Mouse (Mus musculus) intestine, embryonic 16.5 days (tissue): ENCODE measurements around the gene Cep57l1. TPM values are rescaled to one million over a fixed set of nuclear protein-coding genes. Genes with fewer than 3 reads are reported as not detected.
"Not testable (repeated sequence)": the region's sequence is repeated elsewhere in the genome, so short reads cannot be mapped to it uniquely, and the experiment has no call there.

Source experiments
- ATAC-seq: fragments of 200-750 bp; cut with Nextera tagmentation; 2 replicates; pipeline ENCODE4 v1.8.0; 2017; ENCODE audit warnings: moderate TSS enrichment, moderate library complexity
- H3K27ac ChIP-seq: fragments of 300-500 bp; sonication (generic); 2 replicates; pipeline ENCODE4 v1.5.1; 2014; ENCODE audit warnings: mild to moderate bottlenecking, low read length
- H3K27me3 ChIP-seq: fragments of 300-500 bp; sonication (generic); replicated peaks from 2 replicates; pipeline ENCODE4 v1.6.1; 2014; ENCODE audit warnings: low read length, control low read depth, mixed read lengths; ENCODE audit not compliant: control insufficient read depth, insufficient read depth
- H3K36me3 ChIP-seq: fragments of 300-500 bp; sonication (generic); 2 replicates; pipeline ENCODE4 v1.6.1; 2014; ENCODE audit warnings: low read length, control low read depth; ENCODE audit not compliant: control insufficient read depth, insufficient read depth
- H3K4me1 ChIP-seq: fragments of 300-500 bp; sonication (generic); 2 replicates; pipeline ENCODE4 v1.6.1; 2014; ENCODE audit warnings: low read length, control low read depth, mixed read lengths; ENCODE audit not compliant: control insufficient read depth, insufficient read depth
- H3K4me2 ChIP-seq: fragments of 300-500 bp; sonication (generic); 2 replicates; pipeline ENCODE4 v1.6.1; 2014; ENCODE audit warnings: low read depth, low read length, control low read depth
- H3K4me3 ChIP-seq: fragments of 300-500 bp; sonication (generic); 2 replicates; pipeline ENCODE4 v1.5.1; 2014; ENCODE audit warnings: mild to moderate bottlenecking, low read length
- H3K9ac ChIP-seq: fragments of 300-500 bp; sonication (generic); 2 replicates; pipeline ENCODE4 v1.6.1; 2014; ENCODE audit warnings: low read depth, low read length
- H3K9me3 ChIP-seq: fragments of 300-500 bp; sonication (generic); 2 replicates; pipeline ENCODE4 v1.6.1; 2016; ENCODE audit warnings: low read length, control low read depth; ENCODE audit not compliant: control insufficient read depth
- WGBS: fragments of 180-500 bp; shearing (Covaris S2); extraction: QIAGEN DNeasy Blood & Tissue Kit; methylation state at CpG from one replicate; pipeline ENCODE4 v1.1.7; 2014; 5-methylcytosine and 5-hydroxymethylcytosine counted together
- polyA plus RNA-seq: library from polyadenylated mRNA; unstranded; fragments of >200 nt; fragmentation: Nextera tagmentation; extraction: Ambion mirVana; gene quantifications from 2 replicates; pipeline ENCODE4 v1.2.1, GENCODE M21; 2015

The Cep57l1 gene
- polyA plus RNA-seq, 1 experiment from 2014 or later = 18.6 TPM

DNA sequence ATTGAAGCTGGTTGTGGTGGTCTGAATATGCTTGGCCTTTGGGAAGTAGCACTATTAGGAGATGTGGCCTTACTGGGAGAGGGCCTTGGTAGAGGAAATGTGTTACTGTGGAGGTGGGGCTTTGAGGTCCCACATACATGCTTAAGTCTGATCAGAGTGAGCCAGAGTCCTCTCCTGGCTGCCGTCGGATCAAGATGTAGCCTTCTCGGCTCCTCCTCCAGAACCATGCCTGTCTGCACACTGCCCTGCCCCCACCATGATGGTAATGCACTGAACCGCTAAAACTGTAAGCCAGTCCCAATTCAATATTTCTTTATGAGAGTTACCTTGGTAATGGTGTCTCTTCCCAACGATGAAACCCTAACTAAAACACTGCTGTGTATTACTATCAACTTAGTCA lies 19.5 kb upstream of the Cep57l1 start:
- Histone ChIP-seq H3K9me3 (no peaks in the 10 kb centered on the region), H3K9ac (no peak overlapping the region), H3K4me3 (no peak overlapping the region), H3K36me3 (no peaks in the 10 kb centered on the region), H3K27ac (no peak overlapping the region), H3K27me3 (no peaks in the 10 kb centered on the region), H3K4me2 (no peak overlapping the region), H3K4me1 (peaks cover 5% of the 10 kb centered on the region; the same call in 1 of the 2 replicates)
- 85% methylated on average over 5 of the region's 5 CpGs for WGBS
- ATAC-seq = no peak

DNA sequence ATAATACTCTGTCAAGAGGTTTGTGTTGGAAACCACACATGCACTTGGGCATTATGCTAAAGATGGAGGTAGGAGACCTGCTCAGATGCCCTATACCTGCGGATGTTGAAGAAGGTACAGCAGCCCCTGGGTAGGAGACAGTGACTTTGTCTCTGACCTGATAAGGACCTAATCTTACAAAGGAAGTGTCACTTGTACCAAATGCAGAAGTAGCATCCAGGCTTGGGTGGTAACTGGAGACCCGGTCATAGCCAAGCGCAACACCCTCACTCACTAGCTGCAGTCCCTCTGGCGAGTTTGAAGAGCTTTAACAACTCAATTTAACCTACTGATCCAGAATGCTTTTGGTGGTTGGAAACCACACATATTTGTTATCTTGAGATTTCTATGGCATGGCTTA lies 18.1 kb upstream of the Cep57l1 start:
- Histone ChIP-seq H3K4me3 (no peak overlapping the region), H3K9me3 (no peaks in the 10 kb centered on the region), H3K9ac (no peak overlapping the region), H3K27ac (no peak overlapping the region), H3K36me3 (no peaks in the 10 kb centered on the region), H3K27me3 (no peaks in the 10 kb centered on the region), H3K4me2 (no peak overlapping the region), H3K4me1 (peaks cover 8% of the 10 kb centered on the region; the same call in 1 of the 2 replicates)
- WGBS = 88% methylated on average over 4 of the region's 4 CpGs
- no peak for ATAC-seq

DNA sequence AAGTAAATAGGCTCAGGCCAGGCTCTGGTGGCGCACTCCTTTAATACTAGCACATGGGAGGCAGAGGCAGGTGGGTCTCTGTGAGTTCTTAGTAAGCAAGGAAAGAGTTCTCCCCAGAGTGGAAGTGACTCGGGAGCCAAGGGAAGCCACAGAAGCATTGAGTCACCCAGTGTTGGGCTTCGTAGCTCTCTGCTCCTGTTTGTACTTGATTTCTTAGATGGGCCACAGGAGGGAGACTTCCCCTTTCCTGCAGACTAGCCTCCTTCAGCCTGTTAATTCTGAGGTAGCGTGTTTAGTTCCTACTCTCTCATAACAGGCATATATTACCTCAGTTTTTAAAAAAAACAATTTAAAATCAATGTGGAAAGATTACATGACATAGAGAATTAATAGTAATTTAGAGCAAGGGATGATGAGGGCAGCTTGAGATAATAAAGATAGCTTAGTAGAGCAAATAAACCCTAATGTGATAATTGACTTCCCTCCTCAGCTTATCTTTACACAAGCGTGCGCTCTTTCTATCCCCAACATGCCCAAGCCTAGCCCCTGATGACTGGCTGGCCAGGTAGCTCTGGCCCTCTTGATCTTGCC lies 16.9 kb upstream of the Cep57l1 start:
- H3K9me3 ChIP-seq = no peaks in the 10 kb centered on the region
- ATAC-seq = no peak
- H3K9ac ChIP-seq = no peak overlapping the region
- H3K27me3 ChIP-seq = no peaks in the 10 kb centered on the region
- H3K4me1 ChIP-seq = peaks cover 8% of the 10 kb centered on the region; the same call in 1 of the 2 replicates
- H3K4me3 ChIP-seq = no peak overlapping the region
- no peak overlapping the region for H3K27ac ChIP-seq
- H3K36me3 ChIP-seq = no peaks in the 10 kb centered on the region
- no peak overlapping the region for H3K4me2 ChIP-seq
- whole genome bisulfite sequencing = 77% methylated on average over 6 of the region's 6 CpGs

DNA sequence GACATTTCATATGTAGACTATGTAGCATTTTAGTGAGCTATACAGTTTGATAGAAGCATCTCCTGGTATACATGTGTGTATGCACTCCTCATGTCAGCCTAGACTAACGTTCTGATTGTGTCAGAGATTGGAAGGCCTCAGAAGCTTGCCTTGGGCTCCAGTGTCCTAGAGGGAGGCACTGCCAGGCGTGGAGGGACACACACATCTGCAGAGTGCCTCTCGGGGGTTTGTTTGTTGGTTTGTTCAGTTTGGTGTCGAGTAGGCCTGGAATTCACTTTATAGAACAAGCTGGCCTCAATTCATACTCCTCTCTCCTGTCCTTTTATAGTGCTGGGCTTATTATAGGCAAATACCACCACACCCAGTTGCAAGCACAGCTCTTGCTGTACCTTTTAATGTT lies 16.3 kb upstream of the Cep57l1 start:
- 89% methylated on average over 4 of the region's 4 CpGs for WGBS
- no peaks in the 10 kb centered on the region for H3K9me3 ChIP-seq
- no peak overlapping the region for H3K27ac ChIP-seq
- ATAC-seq = no peak
- no peak overlapping the region for H3K9ac ChIP-seq
- H3K36me3 ChIP-seq = no peaks in the 10 kb centered on the region
- H3K4me1 ChIP-seq = peaks cover 8% of the 10 kb centered on the region; the same call in 1 of the 2 replicates
- no peak overlapping the region for H3K4me3 ChIP-seq
- no peak overlapping the region for H3K4me2 ChIP-seq
- no peaks in the 10 kb centered on the region for H3K27me3 ChIP-seq

DNA sequence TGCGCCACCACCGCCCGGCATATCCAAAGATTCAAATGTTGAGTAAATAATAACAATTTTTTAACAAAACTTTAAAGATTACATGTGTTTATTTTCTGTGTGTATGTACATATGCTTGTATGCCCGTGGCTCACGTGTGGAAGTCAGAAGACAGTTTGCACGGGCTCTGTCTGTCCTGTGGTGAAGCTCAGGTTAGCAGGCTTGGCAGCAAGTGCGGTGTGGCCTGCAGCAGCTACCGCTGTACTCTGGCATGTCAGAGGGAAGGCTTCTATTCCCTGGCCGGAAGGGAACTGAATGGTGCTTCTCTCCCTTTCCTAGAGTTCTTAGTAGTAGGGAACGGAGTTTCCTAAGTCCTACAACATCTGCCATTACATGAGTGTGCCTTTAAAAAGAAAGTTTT lies 15.4 kb upstream of the Cep57l1 start:
- Histone ChIP-seq H3K4me2 (no peak overlapping the region), H3K9me3 (no peaks in the 10 kb centered on the region), H3K9ac (no peak overlapping the region), H3K4me3 (no peak overlapping the region), H3K4me1 (peaks cover 8% of the 10 kb centered on the region; the same call in 1 of the 2 replicates), H3K36me3 (no peaks in the 10 kb centered on the region), H3K27me3 (no peaks in the 10 kb centered on the region), H3K27ac (no peak overlapping the region)
- ATAC-seq = no peak
- WGBS = 88% methylated on average over 10 of the region's 10 CpGs

DNA sequence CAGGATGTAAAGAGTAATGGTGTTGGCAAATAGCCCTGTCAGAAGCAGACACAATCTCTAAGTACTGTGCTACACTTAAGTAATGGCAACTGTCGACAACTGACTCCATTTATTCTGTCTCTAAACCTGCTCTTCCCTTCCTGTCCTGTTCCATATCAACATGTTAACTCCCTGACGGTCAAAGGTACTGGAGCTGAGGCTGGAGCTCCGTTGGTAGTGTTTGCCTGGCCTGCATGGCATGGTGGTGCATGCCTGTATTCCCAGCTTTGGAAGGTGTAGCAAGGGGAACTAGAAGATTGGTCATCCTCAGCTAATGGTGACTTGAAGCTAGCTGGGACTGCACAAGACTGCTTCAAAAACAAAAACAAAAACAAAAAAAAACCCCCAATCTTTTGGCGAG lies 14.2 kb upstream of the Cep57l1 start:
- Histone ChIP-seq H3K27me3 (no peaks in the 10 kb centered on the region), H3K4me3 (no peak overlapping the region), H3K36me3 (no peaks in the 10 kb centered on the region), H3K9me3 (no peaks in the 10 kb centered on the region), H3K27ac (no peak overlapping the region), H3K4me2 (no peak overlapping the region), H3K4me1 (peaks cover 8% of the 10 kb centered on the region; the same call in 1 of the 2 replicates), H3K9ac (no peak overlapping the region)
- ATAC-seq = no peak
- WGBS = 65% methylated on average over 4 of the region's 4 CpGs

DNA sequence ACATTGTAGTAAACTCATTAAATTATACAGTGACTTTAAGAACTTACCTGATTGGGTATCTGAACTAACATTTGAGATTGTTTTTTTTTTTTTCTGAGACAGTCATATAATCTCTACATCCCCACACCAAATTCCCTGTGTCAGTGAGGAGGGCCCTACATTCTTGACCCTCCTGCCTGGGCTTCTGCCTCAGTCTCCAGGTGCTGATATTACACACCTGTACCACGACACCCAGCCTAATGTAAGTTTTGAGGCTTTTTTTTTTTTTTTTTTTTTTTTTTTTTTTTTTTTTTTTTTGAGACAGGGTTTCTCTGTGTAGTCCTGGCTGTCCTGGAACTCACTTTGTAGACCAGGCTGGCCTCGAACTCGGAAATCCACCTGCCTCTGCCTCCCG lies 13.6 kb upstream of the Cep57l1 start:
- whole genome bisulfite sequencing = 87% methylated on average over 3 of the region's 4 CpGs
- not testable (repeated sequence) for H3K4me2 ChIP-seq, H3K36me3 ChIP-seq, H3K4me3 ChIP-seq, H3K27me3 ChIP-seq, H3K4me1 ChIP-seq, H3K9me3 ChIP-seq, H3K27ac ChIP-seq, ATAC-seq, H3K9ac ChIP-seq

DNA sequence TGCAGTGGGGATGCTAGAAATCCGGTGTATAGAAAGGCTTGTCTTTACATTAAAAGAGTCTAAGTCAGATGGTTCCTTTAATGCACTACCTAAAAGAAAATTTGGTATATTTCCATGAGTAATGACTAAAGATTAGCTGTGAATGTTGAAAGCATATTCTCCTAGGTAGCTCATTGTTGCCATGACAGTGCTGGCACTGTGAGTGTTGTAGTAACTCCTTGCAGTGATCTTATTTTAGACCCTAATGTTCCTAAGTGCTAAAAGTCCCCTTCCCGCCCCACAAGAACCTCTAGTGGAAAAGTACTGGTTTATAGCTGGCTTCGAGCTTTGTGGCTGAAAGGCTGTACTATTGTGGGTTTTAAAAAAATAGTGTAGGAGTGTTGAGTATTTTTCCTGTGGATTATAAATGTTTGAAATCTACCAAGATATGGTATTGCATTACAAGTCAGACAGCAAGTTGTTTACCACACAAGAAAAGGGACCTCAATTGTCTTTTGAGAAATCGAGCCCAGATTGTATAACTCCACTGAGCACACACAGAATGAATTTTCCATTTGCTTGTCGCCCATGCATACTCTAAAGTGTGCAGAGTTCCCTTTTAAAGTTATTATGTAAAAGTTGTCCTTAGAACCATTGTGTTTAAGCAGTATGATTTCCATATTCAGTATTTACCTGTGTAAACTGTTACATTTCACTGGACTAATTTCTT lies 13.1 kb upstream of the Cep57l1 start:
- H3K4me2 ChIP-seq = no peak overlapping the region
- H3K4me3 ChIP-seq = no peak overlapping the region
- no peak overlapping the region for H3K27ac ChIP-seq
- H3K4me1 ChIP-seq = peaks cover 8% of the 10 kb centered on the region; the same call in 1 of the 2 replicates
- no peak for ATAC-seq
- 77% methylated on average over 5 of the region's 5 CpGs for WGBS
- no peaks in the 10 kb centered on the region for H3K9me3 ChIP-seq
- H3K36me3 ChIP-seq = no peaks in the 10 kb centered on the region
- H3K9ac ChIP-seq = no peak overlapping the region
- no peaks in the 10 kb centered on the region for H3K27me3 ChIP-seq

DNA sequence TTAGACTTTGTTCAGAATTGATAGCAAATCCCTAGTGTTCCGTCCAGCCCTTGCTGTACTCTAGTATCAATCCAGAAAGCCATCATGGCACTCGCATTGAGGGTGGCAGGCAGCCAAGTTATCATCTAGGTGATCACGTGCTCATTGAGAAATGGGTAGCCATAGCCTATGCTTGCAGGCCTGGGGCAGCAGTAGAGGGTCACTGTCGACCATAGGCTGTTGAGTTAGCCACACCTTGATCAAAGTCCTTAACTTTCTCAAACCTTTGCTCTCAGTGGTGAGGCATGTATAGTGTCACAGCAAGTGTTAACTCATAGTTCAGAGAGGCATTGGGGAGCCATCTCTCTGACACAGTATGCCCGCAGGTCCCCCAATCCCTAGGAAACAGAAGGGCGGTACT lies 11.5 kb upstream of the Cep57l1 start:
- WGBS = 85% methylated on average over 6 of the region's 6 CpGs
- H3K9ac ChIP-seq = no peak overlapping the region
- no peaks in the 10 kb centered on the region for H3K36me3 ChIP-seq
- H3K4me3 ChIP-seq = no peak overlapping the region
- ATAC-seq = peak; percentile 67
- H3K9me3 ChIP-seq = no peaks in the 10 kb centered on the region
- H3K27me3 ChIP-seq = no peaks in the 10 kb centered on the region
- 0 out of 2 replicates have a peak, but pooled peaks cover 3% of the 10 kb centered on the region for H3K4me1 ChIP-seq
- no peak overlapping the region for H3K4me2 ChIP-seq
- no peak overlapping the region for H3K27ac ChIP-seq
